Mouse (Mus musculus) kidney, postnatal 14 days (tissue): ENCODE data around the gene Hist1h4j.
A peak's percentile ranks its signal among the peaks of the same experiment; 100 is the strongest.

Experiments
- DNase-seq: peaks from one replicate; pipeline ENCODE4 v3.0.0; 2022; ENCODE audit warnings: mixed read lengths

Gene Hist1h4j

DNA sequence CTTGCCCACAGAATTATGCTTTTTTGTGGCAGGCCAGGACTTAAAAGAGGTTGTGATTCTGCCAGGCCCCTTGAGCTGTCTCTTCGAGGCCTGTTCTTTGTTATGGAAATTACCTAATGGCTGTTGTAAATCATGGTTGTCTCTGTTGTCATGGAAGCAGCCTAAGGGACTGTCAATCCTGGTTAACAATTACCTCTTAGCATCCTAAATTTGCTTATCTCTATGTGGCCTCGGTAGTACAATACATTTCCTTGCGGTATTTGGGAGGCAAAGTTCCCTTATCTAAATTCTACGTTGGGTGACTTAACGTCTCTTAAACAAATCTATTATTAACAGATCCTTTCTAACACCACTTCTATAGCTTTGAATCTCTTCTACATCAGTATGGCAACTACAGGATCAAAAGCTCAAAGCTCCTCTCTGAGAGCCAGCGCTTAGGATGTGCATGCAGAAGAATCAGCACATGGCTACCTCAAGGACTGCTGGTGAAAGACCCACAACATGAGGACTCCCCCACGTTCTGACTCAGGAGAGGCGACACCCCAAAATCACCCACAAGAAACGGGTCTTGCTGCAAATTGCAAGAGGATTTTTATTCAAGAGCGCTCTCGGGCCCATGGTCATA, 6.8 kb upstream of the Hist1h4j start:
- DNase-seq, result no peak

GRCm38 (mm10) chr13:21729544-21729943, 5.3 kb upstream of the Hist1h4j start:
- no peak for DNase-seq

- no peak for DNase-seq
Observed at GRCm38 (mm10) chr13:21733466-21733865, 1.4 kb upstream of the Hist1h4j start.

GRCm38 (mm10) chr13:21734010-21734905, 606 bp upstream of the Hist1h4j start:
- peak; percentile 86 for DNase-seq

DNA sequence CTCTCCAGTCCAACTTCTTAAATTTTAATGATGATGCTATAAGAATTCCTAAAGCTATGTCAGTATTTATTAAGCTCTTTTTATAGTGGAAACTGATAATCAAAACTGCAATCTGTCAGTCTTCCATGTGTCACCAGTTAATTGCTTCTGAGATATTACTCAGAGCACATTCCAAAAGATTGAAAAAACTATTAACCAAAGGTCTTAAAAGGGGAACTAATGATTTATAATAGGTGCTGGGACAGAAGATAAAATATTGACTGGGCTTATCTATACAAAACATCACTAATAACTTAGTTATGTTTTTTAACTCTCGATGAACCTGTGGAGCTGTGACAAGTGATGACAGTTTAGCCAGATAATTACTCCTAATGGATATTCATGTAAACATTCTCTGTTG, 10.1 kb downstream of the Hist1h4j start:
- no peak for DNase-seq

DNA sequence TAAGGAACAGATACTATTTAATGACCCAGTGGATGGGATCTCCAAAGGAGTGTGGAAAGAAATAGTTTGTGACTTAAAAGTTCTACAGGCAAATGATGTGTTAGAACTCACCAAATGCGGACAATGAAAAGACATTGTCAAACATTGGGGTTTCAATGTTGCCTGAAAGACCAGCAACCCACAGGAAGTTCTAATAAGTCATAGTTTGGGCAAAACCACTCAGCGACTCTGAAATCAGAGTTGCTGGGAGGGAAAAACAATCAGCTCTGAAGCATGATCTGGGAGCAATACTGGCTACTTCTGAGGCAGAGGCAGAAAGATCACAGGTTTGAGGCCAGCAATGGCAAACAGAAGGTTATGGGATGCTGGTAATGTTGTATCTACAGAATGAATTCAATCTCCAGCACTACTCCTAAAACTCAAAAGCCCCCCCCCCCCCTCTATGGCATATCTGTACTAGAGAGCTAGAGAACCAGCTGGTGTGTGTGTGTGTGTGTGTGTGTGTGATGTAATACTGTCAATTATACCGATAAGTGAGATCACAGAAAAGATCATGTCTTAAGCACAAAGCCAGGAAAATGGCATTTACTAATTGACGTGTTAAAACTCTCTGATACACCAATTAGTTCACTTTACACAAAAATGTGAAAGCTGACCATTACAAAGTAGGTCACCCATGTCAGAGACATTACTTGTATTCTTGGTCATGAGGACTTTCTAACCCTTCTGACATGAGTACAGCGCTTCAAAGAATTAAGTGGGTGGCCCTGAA, 14.7 kb downstream of the Hist1h4j start:
- DNase-seq, result no peak

DNA sequence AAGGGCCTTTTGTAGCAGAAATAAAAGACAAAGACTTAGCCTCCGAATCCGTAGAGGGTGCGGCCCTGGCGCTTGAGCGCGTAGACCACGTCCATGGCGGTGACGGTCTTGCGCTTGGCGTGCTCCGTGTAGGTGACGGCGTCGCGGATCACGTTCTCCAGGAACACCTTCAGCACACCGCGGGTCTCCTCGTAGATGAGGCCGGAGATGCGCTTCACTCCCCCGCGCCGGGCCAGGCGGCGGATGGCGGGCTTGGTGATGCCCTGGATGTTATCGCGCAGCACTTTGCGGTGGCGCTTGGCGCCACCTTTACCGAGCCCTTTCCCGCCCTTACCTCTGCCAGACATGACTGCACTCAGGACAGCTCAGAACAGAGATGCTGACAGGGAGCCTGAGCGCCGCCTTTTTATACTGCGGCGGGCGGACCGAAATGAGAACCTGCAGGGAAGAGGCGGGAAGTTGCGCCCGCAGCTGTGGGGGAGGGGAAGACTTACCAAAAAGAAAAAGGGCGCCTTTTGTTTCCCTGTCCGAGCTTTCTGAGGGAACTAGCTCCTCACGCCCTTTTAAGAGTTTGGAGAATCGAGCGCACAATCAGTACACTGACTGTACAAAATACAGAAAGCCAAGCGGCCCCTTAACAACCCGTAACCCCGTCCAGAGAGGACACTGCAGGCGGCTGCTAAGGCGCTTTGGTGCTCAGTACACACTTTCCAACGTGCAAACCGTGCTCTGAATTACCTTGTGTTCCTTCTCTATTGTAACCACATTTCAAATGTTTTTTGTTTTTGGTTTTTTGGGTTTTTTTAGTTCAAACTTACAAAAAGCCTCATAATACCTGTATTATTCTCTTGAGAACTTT, 15.5 kb downstream of the Hist1h4j start, which contains the start of gene Hist1h4k:
TSS of gene Hist1h4k (minus strand) at position 347 of the 859 bp plus-strand sequence.
- DNase-seq, result peak; percentile 89

DNA sequence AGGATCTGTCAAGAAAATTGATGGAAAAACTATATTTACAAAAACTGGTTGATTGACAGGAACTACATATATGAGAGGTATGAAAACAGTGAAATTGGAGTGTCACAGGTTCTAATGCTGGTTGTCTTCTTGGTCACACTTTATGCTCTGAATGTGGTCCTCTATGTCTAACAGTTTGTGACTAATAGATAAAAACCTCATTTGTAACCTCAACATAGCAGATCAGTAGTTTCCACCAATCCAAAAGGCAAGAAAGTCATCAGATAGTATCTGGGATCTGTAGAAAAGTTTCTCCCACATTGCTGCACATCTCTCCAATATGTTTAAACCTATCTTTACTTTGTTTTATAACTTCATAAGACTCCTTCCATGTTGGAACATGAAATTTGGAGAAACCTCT, 16.6 kb downstream of the Hist1h4j start:
- no peak for DNase-seq

- DNase-seq, result no peak
Observed at GRCm38 (mm10) chr13:21751827-21752226, 17.0 kb downstream of the Hist1h4j start.

DNA sequence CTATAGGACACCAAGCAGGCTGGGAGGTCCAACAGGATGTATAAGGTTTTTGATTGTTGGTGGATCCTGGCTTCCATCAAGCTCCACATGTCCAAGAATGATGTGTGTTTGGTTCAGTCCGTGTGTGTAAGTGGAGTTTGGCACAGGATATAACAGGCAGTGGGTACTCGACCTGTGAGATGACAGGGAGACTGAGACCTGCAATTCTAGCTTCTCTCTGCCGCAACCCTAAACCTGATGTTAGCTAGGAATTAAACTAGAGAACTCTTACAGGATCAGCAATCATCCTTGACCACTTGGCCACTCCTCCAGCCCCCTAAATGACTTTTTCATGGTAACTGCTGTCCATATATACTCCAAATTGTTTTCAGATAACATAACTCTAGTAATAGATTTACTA, 17.5 kb downstream of the Hist1h4j start:
- DNase-seq, result no peak

- no peak for DNase-seq
Observed at GRCm38 (mm10) chr13:21753051-21753523, 18.2 kb downstream of the Hist1h4j start.

GRCm38 (mm10) chr13:21753524-21754285, 18.8 kb downstream of the Hist1h4j start, which contains the start of the genes Hist1h2ak and Hist1h2bn:
Gene Hist1h2ak, minus strand, starts transcription at chr13:21753827.
Gene Hist1h2bn, plus strand, starts transcription at chr13:21754123.
- DNase-seq, result peak; percentile 84

GRCm38 (mm10) chr13:21754294-21755001, 19.6 kb downstream of the Hist1h4j start:
- DNase-seq, result peak; percentile 21

- no peak for DNase-seq
Observed at GRCm38 (mm10) chr13:21755707-21756106, 20.8 kb downstream of the Hist1h4j start.

DNA sequence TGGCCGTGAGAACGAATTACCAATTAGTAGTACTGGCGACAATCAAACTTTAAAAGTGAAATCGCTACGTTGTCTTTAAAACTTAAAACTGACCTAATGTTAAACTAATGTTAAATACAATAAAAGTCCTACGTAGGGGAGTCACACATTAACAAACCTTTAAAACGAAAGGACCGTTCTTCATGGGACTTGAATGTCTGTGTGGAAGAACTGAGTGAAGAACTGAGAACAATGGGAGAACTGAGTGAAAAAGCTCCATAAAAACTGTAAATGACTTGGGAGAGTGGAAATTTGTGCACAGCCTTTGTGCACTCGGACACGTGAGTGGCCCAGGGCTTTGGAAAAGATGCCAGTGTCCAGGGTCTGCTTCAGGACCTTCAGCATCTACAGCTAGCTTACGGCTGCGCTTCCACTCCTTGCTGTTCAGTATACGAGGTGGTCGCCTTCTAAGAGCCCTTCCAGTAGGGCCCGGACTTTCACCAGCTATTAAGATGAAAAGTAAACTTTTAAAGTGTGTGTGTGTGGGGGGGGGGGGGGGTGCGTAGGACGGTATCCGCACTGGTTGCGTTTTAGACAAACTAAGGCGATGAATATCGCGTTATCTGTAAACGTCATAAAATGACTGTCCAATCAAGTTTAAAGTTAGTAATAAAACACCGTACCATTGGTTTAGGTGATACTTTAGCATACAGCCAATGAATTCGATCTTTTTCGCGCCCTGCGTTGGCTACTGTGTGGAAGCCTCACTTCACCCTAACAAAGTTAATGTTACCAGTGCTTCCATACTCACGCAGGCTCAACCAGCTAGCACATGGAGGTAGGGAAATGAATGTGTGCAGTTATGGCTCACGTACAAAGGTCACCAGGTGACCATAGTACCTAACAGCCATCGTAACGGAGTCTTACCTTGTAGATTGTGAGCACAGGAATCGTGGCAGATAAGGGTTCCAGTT, 44.2 kb downstream of the Hist1h4j start:
- DNase-seq, result peak; percentile 77

DNA sequence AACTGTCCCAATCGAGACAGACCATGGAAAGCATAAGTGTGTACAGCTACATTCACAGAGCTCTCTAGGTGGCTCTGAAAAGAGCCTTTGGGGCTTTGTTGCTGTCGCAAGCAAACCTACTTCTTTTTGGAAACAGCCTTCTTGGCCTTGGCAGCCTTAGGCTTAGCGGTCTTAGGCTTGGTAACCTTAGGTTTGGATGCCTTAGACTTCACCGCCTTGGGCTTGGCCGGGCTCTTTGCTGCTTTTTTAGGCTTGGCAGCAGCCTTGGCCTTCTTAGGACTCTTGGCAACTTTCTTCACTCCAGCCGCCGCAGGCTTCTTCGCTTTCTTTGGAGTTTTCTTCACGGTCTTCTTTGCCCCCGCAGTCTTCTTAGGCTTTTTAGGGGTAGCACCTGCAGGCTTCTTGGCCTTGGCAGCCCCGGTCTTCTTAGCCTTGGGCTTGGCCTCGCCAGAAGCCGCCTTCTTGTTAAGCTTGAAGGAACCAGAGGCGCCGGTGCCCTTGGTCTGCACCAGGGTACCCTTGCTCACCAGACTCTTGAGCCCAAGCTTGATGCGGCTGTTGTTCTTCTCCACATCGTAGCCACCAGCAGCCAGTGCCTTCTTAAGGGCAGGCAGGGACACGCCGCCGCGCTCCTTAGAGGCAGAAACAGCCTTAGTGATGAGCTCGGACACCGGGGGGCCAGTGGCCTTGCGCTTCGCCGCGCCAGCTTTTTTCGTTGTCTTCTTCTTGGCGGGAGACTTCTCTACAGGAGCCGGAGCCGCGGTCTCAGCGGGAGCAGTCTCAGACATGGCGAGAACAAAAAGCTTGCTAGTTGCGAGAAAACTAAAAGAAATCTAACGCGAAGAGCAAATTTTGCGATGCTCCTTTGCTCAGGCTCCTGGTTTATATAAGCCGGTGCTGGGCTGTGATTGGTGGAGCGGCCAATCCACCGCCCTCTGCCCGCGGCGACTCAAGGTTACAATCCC, 45.2 kb downstream of the Hist1h4j start, which contains the start of gene Hist1h1b:
TSS of gene Hist1h1b (minus strand) at position 859 of the 965 bp plus-strand sequence.
- DNase-seq, result peak; percentile 61

DNA sequence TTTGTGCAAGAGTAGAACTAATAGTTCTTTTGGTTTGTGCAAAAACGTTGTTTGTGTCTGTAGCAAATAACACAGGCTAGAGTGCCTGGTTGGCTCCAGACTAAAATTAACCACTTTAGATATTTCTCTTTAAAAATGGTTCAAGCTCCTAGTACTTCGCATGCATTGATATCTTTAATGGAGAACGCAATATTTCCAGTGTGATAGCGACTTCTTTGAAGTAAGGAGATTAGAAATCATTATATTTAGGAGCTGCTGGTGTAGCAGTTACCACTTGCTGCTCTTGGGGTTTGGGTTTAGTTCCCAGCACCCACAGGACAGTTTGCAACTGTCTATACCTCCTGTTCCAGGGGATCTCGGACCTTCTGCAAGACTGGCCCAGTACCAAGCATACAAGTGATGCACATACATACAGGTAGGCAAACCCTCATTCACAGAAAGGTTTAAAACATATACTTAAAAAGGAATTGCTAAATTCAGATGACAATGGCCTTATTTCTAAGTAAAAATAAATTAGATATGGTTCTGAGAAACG, 46.2 kb downstream of the Hist1h4j start:
- no peak for DNase-seq

- DNase-seq, result no peak
Observed at GRCm38 (mm10) chr13:21781639-21782038, 46.8 kb downstream of the Hist1h4j start.
